Mouse (Mus musculus): Measurements from ENCODE around the gene Cyb5r3.

- no peak for TF ChIP-seq SRF (IDR thresholded peaks at IDR 0.05; ENCODE audit: control insufficient read depth, insufficient read length, low read depth)
- no peak for TF ChIP-seq POLR2AphosphoS2 (IDR thresholded peaks at IDR 0.05; ENCODE audit: insufficient read length, low read depth)
- TF ChIP-seq MYOD1 (IDR thresholded peaks at IDR 0.05; ENCODE audit: control insufficient read depth in 1 of 3, insufficient read length in 2 of 3, low read depth in 2 of 3): no peak
- no peak for TF ChIP-seq POLR2A (IDR thresholded peaks at IDR 0.05; ENCODE audit: insufficient read length, low read depth)
- no peak for TF ChIP-seq REST (IDR thresholded peaks at IDR 0.05; ENCODE audit: insufficient read depth, insufficient read length)
These were observed 4.3 kb upstream of the Cyb5r3 start for GRCm38 (mm10) chr15:83176653-83177052.
